Mouse (Mus musculus): ENCODE results near the gene Cbl. TPM values are rescaled to one million over a fixed set of nuclear protein-coding genes. Genes with fewer than 3 reads are reported as not detected.

Cbl gene
- polyA plus RNA-seq, 1 experiment = 16.0 TPM

DNA sequence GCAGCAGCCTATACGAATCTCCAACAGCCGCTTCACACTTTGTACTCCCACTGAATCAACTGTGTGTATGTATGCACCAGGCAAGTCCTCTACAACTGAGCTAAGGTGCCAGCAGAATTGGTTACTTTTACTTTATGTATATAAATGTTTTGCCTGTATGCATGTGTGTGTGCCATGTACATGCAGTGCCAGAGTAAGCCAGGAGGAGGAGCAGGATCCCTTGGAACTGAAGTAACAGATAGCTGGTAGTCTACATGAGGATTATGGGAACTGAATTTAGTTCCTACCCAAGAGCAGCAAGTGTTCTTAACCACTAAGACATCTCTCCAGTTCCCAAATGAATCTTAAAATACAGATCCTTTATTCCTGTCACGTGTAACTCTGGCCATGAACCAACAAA lies 51.6 kb downstream of the Cbl start:
- DNase-seq (ENCODE audit: low spot score) = no peak

DNA sequence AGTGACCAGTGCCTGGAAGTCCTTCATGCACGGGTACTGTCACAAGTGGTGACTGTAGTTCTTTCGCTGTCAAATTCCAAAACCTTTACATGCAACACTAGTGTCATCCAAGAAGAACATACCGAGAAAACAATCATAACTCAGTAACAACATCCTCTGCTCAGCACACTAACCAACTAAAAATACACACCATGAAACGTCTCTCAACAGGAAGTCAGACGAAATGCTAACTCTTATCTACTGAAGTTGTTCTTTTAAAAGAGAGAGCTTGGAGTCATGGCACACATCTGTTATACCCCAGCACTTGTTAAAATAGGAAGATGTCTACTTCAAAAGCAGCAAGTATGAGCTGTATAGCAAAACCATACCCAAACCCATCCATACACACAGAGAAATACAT lies 52.3 kb downstream of the Cbl start:
- no peak for DNase-seq (ENCODE audit: low spot score)

DNA sequence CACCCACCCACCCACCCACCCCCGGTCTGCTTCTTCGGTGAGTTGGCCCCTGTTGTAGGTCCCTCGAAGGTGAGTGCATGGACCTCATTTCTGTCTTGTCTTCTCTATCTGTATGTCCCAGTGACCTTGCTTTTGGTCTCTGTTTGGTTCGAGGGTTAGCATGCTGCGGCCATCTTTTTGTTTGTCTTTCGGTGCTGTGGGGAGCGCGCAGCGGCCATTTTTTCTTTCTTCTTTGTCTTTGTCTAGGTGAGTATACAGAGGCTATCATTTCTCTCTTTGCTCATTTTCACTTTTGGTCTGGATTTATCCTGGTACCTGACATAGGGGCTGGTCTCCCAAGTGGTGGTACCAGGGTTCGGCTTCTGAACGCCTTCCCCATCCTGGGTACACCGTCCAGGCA lies 55.0 kb downstream of the Cbl start:
- no peak for DNase-seq (ENCODE audit: low spot score)

DNA sequence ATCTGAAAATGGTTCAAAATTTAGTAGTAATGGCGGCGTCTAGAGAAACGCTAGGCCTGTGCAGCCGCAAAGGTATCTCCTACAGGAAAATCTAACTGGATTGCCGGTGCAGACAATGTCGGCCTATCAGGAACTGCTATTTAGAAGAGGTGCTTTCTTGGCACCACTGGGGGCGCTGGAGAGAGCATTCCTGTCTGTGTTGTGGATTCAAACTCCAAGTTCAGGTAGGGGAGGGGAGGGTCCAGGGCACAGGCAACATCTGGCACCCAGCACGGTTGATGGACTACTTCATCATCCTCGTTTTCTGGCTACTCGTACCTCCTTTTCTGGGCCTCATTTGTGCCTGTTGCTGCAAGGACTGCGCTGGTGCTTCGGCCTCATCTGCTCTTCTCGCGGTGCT lies 55.5 kb downstream of the Cbl start:
- no peak for DNase-seq (ENCODE audit: low spot score)

DNA sequence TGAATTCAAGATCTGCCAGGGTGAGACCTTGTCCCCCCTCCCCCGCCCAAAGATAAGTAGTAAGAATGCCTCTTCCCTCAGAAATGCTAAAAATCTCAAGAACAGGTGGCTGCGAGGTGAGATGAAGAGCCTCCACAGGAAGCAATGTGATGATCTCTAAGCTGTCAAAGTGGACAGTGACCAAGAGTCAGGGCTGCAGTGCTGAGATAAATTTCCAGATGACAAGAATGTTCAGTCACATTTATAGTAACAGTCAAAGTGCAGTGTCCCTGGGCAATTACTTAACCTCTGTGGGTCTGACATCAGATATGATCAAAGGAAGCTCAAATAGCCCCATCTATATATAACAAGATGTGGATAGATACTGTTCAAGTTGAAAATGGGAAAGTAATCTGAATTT lies 56.4 kb downstream of the Cbl start:
- no peak for DNase-seq (ENCODE audit: low spot score)

DNA sequence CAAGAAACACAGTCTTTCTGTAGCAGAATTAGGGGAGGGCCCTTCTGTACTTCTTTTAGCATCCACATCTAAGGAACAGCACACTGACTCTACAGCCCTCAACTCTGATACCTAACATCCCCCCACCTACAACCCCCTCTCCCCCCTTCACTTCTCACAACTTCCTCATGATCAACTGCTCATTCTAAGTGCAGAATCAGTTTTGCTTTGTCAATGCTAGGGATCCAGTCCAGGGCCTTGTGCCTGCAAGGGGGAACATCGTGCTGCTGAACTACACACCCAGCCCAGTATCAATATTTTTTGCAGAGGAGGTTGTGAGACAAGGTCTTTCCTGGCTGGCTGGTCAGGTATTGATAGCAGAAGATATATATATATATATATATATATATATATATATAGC lies 57.9 kb downstream of the Cbl start:
- DNase-seq (ENCODE audit: low spot score) = no peak

DNA sequence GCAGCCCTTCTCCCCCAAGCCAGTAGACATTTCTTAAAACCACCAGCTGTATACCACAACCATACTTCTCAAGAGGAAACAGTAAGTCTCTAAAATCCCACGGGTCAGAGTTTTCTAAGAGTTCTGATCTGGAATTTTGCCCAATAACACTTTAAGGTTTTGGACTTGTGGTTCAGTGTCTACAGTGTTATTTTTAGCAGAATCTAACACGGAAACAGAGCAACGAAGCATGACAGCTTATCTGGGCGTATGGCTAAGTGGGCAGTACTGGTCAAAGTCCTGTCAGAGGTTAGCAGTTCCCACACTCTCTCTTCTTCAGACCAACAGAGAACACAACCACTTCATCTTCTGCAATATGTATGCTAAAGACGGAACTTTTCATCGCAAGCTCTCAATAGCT lies 58.3 kb downstream of the Cbl start:
- DNase-seq (ENCODE audit: low spot score) = no peak

DNA sequence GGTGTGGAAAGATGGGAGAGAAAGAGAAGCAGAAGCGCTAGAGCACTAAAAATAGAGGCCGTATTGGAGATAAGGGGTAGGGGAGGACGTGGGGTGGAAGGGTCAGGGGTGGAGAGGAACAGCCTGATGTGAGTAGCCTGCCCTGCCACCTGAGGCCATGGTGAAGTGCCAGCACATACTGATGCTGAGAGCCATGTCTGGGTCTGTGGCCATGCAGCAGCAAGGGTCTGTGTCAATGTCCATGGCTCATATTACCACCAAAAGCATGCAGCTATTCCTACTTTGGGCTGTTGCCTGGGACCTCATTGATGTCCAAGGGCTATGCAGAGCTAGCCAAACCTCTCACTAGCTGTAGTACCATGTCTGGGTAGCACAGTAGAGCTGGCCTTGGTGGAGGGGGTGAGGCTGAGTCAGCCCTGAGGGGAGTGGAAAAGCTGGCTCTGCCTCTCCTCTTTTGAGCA lies 63.1 kb downstream of the Cbl start:
- DNase-seq (ENCODE audit: low spot score) = no peak

DNA sequence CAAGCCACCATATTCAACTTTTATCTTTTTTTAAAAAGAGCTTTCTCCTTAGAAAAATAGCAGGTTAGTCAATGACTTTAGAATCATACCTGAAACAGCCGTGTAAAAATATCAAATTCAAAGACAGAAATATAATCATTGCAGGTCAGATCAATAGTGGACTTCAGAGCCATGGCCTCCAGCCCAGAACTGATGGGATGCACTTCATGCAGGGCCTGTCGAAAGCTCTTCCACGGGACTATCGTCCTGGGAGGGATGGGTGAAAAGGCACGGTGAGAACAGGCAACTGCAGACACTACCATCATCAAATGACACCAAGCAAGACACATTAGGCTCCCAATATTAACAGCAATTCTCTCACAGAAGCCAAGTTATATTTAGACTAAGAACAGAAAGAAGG lies 64.9 kb downstream of the Cbl start:
- DNase-seq (ENCODE audit: low spot score) = no peak

DNA sequence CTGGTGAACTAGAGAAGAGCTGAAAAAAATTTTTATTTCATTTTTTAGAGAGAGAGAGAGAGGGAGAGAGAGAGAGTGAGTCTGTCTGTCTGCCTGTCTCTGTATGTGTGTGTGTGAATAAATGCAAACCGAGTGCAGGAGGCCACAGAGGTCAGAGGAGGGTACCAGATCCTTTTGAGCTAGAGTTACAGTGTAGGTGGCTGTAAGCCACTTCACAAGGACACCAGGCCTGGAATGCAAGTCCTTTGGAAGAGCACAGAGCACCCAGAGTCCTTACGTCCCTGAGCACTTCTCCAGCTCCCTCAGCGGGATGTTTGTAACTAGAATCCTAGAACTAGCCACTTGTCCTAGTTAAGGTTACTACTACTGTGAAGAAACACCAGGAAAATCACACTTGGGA lies 74.0 kb downstream of the Cbl start:
- DNase-seq (ENCODE audit: low spot score) = no peak

DNA sequence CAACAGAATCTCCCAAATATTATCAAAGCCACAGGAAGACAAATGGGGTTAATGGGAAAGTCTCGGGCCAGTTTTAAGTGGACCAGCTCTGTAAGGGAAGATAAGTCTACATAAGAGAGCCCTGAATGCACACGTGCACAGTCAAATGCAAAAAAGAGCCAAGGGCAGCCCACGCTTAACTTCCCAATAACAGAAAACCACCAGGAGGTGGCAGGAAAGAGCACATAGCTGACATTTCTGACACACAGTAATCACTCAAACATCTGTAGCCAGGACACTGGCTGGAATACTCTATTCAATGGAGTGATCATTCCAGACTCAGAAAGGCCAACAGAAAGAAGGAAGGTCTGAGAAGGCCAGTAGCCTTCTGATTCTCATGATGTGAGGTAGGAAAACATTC lies 86.6 kb downstream of the Cbl start:
- no peak for DNase-seq (ENCODE audit: low spot score)

DNA sequence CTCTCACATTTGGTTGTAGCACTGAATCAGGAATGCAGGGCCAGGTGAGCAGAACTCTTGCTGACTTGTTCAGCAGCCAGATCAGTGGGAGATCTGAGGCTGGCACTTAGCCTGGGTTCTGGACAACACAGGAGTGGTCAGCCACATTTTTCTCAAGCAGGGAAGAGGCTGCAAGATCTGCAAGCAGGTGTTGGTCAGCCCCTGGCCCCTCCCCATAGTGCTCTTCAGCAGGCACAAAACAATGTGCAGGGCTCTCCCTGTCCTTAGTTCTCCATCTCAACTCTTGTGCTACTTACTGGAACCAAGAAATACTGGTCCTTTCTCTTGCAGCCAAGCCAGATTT lies 89.2 kb downstream of the Cbl start:
- no peak for DNase-seq (ENCODE audit: low spot score)

DNA sequence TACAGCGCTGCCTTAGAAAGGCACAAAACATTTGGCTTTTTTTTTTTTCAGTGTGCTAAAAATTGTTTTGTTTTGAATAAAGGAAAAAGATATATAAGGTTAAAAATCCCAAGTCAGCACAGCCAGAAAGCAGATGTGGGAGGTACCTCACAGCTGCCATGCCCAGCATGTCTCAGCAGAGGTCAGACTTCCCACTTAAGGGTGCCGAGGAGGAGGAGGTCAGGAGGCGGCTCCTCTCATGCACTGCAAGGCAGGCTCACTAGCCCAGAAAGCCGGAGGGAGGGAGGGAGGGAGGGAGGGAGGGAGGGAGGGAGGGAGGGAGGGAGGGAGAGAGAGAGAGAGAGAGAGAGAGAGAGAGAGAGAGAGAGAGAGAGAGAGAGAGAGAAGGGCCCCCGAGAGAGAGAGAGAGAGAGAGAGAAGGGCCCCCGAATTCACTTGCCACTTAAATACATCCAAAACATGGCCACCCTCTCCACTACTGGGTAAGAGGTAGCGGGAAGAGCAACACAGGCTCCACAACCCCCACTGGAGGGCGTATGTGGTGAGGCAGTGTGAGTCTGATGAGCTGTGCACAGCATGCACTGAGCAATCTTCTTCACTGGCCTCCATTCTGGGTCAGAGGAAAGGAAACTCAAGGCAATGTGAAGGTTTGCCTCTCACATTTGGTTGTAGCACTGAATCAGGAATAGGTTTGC lies 89.7 kb downstream of the Cbl start:
- no peak for DNase-seq (ENCODE audit: low spot score)

DNA sequence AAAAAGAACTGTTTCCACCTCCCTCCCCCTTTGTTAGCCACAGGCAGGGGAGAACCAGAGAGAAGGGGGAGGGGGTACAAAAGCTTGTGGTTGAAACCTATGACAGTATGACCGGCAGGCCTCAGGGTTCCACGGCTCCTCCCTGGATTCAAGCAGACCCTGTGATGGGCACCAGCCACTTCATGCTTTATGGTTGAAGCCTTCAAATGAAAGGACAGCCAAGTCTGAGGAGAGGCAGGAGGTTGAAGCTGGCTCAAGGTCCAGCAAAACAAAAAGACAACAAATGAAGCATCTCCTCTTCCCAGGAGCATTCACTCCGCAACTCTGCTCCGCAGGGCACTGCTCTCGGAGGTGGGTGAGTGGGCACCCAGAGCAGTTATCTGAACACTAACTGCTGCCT lies 90.4 kb downstream of the Cbl start:
- no peak for DNase-seq (ENCODE audit: low spot score)

DNA sequence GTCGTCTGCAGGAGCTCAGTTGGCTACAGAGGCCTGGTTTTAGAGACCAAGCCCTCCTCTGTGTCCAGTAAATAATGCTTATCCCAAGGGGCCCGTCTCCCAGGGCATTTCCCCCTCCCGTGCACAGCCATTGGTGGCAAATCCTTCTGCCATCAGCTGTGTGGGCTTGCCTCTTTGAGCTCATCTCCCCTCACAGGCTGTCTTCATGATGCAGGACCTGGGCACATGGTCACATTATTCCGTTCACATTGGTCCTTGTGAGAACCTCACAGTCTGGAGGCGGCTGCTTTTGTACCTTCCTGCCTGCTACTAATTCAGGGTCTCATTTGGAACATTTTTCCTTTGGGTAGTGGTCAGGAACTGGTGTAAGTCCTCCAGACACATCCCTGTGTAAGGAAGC lies 91.9 kb downstream of the Cbl start:
- DNase-seq (ENCODE audit: low spot score) = no peak

DNA sequence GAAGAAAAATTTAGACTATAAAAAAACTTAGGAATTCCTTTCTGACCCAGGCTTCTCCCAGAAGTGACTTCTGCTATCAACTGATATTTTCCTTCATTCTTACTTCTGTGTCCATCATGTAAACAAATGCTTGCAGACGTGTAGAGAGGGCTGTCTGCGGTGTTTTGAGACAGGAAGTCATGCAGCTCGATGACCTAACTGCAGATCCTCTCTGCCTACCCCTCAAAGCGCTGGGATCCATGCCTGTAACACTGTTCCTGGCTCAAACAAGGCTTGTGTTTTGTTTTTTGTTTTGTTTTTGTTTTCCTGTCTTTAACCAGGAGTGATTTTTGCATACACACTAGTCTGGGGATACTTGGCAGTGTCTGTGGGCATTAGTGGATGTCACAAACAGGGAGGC lies 96.0 kb downstream of the Cbl start:
- DNase-seq (ENCODE audit: low spot score) = no peak

DNA sequence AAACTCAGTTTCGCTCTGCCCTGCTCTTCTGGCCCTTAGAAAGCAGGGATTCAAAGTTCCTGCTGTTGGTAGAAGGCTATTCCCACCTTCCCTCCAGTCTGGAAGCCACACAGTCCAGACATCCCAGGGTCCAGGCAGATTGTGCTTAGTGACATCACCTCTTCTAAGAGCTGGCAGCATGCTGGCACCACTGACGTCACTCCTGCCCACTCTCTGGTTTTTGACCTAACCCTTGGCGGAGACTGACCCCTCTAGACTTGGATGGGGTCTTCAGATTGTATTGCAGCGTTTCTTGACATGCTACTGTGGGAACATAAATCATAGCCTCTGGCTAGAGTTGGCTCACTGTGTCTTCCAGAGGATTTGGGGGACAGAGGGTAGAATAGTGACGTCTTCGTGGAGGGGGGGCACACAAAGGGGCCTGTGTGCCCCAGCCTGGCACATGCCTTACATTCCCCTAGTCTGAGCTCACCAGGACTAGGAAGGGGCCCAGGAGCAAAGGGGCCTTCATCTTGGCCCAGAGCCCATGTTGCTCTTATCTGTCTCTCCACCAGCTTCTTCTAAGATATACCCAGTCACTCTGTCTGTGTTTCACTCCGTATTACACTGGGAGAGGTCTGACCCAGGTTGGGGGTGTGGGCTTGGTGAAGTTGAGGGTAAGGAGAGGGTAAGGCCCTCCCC lies 98.0 kb downstream of the Cbl start:
- DNase-seq (ENCODE audit: low spot score) = no peak

DNA sequence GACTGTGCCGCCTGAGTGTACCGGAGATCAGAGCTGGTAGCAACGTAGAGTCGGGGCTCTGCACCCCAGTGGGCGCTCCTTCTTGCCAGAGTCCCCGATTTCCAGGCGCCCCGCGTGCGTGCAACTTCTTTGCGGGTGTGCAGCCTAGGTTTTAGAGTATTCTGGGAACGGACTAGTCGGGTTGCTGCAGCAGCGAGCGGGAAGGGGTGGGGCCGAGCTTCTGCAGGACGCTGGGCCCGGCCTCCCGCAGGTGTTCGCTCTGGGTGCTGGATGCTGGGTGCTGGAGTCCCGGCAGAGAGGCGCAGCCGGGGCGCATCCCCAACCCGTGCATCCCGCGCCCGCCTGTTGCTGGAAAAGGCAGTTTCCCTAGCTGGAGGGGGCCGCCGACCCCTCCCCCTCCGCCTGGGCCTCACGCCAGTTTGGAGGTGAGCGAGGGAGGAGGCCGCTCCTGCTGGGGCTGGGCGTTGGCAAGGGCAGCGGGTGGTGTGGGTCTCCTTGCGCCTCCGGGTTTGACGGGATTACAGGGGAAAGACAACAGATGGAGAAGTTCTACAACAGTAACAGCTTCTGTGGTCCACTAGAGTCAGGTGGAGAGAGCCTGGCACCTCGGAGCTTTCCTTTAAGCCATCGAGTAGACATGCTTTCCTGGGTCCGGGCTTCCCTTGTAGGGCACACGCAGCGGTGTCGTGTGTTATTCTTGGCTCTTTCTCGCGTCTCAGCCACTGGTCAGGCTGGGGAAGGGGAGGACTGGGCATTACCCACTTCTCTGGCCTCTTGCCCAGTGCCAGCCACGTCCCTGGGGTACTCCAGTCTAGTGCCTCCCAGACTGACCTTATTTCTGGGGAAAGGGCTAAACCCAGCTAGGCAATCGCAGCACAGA lies 98.8 kb downstream of the Cbl start:
- DNase-seq (ENCODE audit: low spot score) = peak; percentile 75

DNA sequence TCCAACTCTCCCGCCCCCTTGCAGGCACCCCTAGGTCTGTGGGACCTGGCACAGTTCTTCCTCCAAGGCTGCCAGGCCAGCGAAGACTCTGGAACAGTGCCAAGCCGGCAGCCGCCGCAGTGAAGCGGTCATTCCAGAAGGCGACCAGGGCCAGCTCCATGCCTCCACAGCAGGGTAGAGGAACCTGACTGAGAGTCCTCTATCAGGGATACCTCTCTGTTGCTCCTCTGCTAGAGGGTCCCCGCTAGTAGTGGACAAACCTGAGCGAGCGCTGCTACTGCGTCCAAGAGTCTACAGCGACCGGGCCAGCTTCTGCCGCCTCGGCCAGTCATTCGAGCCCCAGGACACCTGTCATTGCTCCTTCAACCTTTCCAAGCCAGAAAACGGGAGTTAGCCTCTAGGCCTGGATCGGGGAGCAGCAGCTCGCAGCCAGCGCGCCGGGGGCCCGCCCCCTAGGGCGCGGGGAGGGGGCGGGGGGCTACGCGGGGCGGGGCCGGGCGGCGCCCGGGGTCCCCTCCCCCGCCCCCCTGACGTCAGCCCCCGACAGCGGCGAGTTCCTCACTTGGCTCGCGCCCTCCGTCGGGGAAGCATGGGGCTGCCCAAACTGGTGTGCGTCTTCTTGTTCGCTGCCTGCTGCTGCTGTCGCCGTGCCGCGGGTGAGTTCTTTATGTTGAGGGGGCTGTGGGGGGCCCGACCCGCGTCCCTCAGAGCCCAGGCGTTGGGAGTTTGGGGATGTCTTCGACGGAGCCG lies 99.6 kb downstream of the Cbl start, which contains the start of gene Mcam:
Mcam (plus strand) TSS at position 369 of the 750 bp plus-strand sequence.
- peak; percentile 56 for DNase-seq (ENCODE audit: low spot score)

DNA sequence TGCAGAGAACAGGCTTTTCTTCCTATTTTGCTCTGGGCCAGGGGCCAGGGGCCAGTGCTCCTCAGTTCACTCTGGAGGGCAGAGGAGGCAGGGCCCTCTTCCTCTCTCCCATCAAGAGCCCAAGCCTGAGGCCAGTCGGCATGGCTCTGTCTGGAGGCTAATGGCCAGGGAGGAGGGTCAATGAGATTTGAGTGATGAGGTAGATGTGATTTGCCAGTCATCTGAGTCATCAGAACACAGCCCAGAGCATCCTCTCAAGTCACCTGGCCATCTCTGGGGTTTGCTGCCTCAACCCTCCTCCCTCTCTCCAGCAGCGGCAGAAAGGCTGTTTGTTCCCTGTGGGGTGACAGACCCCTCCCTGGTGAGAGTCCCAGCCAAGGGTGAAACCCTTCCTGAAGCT lies 100.6 kb downstream of the Cbl start:
- no peak for DNase-seq (ENCODE audit: low spot score)

DNA sequence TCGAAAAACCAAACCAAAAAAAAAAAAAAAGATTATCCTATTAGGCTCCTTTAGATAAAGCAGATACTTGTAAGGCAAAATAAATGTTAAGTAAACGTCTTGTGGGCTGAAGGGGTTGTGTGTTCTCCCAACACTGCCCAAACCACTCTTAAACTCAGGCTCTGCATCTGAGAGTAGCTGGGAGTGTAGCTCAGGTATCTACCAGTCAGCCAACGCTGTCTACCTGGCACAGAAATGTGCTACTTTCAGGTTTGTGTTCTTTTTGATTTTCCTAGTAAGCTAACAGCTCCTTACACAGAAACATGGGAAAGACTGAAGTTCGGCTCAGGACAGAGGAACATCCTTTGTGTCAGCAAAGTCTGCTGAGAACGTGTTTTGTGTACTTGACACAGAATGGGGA lies 101.6 kb downstream of the Cbl start:
- no peak for DNase-seq (ENCODE audit: low spot score)

DNA sequence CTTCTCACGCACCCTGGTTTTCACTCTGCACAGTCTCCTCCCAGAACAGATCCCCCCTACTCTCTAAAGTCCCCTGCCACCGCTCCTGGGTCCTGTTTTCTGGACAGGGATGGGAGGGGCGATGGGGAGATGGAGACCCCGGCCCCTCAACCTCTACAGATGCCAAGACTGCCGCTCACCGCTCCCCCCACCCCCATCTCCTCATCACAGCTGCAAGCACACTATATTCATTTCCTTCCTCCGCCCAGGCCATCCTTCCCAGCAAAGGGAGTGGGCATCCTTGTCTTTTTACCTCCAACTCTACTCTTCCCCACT lies 102.6 kb downstream of the Cbl start:
- DNase-seq (ENCODE audit: low spot score) = no peak
